Mouse (Mus musculus): ENCODE data around the gene 1700011L22Rik. TPM values are rescaled to one million over a fixed set of nuclear protein-coding genes. Genes with fewer than 3 reads are reported as not detected.

The 1700011L22Rik gene
- polyA plus RNA-seq, 1 experiment = not detected

DNA sequence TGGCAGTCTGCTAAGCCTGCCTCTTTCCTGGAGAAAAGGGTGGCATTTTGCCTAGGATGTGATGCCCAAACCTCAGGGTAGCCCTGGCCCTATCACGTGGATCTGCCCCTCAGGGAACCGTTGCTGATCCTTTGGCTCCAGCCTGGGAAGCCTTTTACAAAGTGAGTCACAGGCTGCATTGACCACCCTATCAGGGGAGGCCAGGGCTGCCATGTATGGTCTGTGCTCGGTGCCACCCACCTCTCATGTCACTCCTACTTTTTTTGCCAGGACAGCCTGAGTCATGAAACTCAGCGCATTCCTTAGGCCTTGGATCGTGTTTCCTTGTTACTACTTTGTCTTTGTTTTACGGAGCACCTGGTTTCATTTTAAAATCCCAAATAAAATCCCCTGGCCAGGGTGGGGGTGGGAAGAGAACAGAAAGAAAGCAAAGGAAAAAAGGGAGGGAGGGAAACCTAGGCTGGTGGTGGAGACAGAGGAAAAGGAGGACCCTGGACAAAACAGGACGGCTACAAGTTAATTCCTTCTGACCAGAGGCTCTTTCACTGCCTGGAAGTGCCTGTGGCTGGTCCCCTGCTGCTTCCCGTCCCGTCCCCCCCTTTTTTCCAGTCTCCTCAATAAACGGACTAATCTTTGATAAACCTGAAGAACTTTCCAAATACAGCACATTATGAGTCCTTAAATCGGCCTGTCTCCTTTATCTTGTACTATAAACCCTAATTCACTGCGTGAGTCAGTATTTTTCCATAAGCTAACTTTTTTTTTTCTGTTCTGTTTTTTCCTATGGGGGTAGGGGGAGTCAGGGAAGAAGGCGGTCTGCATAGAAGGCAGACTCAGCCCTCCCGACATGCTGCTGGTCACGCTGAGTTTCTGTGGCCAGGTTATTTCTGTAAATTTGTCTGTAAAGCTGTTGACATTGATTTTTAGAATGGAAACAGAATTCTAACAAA, 39.4 kb downstream of the 1700011L22Rik start:
- no peak overlapping the region for H3K4me3 ChIP-seq (replicated peaks; ENCODE audit: control insufficient read depth, low read depth, low read length)
- H3K27ac ChIP-seq (ENCODE audit: control insufficient read depth, insufficient read depth, low read depth, low read length, poor library complexity) = no peak overlapping the region
- no peak for TF ChIP-seq CTCF (IDR thresholded peaks at IDR 0.05; ENCODE audit: control insufficient read depth, insufficient read depth, low read length)
- no peak for TF ChIP-seq POLR2A (IDR thresholded peaks at IDR 0.05; ENCODE audit: borderline replicate concordance, control insufficient read depth, low read depth, low read length)
- H3K4me1 ChIP-seq (ENCODE audit: control insufficient read depth, insufficient read depth, low read length) = no peaks in the 10 kb centered on the region
- 57% methylated on average over 15 of the region's 15 CpGs for WGBS

DNA sequence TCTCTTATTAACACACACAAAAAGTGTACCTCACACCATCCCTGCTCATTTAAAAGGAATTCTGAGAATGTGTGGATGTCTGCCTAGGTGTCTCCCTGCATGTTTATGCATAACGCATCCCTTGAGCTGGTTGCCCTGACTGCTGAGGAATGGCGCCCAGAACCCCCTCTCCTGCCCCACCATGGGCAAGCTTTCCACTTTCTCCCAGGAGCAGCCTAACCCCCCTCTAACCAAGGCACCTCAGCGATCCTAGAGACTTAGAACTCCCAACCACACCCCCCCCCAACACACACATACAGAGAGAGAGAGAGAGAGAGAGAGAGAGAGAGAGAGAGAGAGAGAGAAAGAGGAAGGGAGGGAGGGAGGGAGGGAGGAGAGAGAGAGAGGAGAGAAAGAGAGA, 40.2 kb downstream of the 1700011L22Rik start:
- H3K4me3 ChIP-seq (replicated peaks; ENCODE audit: control insufficient read depth, low read depth, low read length) = no peak overlapping the region
- WGBS = 71% methylated on average over 3 of the region's 3 CpGs
- TF ChIP-seq POLR2A (IDR thresholded peaks at IDR 0.05; ENCODE audit: borderline replicate concordance, control insufficient read depth, low read depth, low read length) (no peak), CTCF (IDR thresholded peaks at IDR 0.05; ENCODE audit: control insufficient read depth, insufficient read depth, low read length) (no peak)
- no peaks in the 10 kb centered on the region for H3K4me1 ChIP-seq (ENCODE audit: control insufficient read depth, insufficient read depth, low read length)
- no peak overlapping the region for H3K27ac ChIP-seq (ENCODE audit: control insufficient read depth, insufficient read depth, low read depth, low read length, poor library complexity)

DNA sequence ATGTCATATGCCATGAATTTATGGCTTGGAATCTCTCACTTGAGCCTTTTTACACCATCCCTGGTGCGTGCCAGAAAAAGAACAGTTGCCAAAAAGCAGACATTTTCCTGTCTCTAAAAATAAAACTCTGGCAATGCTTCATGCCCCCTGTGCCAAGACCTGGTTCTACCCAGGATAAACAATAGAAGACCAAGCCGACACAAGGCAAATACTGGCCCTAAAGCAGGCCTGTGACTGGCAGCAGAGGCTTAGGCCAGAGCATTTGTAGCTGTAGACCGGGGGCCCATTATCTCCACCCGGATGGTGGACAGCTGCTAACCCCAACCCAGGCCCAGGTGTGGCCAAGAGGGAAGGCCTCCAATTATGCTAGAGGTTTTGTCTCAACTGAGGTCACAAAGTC, 41.5 kb downstream of the 1700011L22Rik start:
- Histone ChIP-seq H3K27ac (ENCODE audit: control insufficient read depth, insufficient read depth, low read depth, low read length, poor library complexity) (no peak overlapping the region), H3K4me3 (replicated peaks; ENCODE audit: control insufficient read depth, low read depth, low read length) (no peak overlapping the region), H3K4me1 (ENCODE audit: control insufficient read depth, insufficient read depth, low read length) (no peaks in the 10 kb centered on the region)
- no peak for TF ChIP-seq POLR2A (IDR thresholded peaks at IDR 0.05; ENCODE audit: borderline replicate concordance, control insufficient read depth, low read depth, low read length)
- no peak for TF ChIP-seq CTCF (IDR thresholded peaks at IDR 0.05; ENCODE audit: control insufficient read depth, insufficient read depth, low read length)
- WGBS = 60% methylated on average over 4 of the region's 4 CpGs

DNA sequence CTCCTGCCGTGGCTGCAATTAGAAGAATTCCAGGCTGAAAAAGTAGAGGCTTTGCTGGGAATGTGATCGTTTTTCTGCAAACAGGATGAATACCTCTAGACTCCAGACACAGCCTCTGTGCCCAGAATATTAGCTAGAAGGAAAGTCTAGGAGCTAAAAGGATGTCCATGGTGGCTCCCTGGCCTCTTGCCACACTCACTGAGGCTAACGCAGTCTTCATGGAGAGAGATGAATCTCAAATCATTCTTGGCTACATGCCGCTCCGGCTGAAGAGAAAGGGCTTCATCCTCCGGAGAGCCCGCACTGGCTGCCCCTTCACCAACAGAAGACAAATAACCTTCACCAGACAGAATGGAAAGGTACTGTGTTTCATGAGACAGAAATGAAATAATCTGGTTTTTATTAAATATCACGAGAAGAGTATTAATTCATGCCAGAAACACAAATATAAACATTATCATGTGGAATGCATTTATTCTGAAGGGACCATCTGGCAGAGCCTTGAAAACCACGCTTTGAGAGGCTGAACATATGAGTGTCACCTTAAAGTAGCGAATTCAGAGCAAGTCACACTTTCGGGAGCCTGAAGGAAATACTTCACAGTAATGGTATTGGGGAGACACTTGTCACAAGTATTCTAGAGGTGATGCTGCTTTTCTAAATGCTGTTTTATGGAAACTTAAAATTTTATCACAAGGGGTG, 46.8 kb downstream of the 1700011L22Rik start:
- TF ChIP-seq CTCF (IDR thresholded peaks at IDR 0.05; ENCODE audit: control insufficient read depth, insufficient read depth, low read length) (no peak), POLR2A (IDR thresholded peaks at IDR 0.05; ENCODE audit: borderline replicate concordance, control insufficient read depth, low read depth, low read length) (no peak)
- no peaks in the 10 kb centered on the region for H3K4me1 ChIP-seq (ENCODE audit: control insufficient read depth, insufficient read depth, low read length)
- H3K27ac ChIP-seq (ENCODE audit: control insufficient read depth, insufficient read depth, low read depth, low read length, poor library complexity) = no peak overlapping the region
- 84% methylated on average over 11 of the region's 11 CpGs for WGBS
- H3K4me3 ChIP-seq (replicated peaks; ENCODE audit: control insufficient read depth, low read depth, low read length) = no peak overlapping the region

GRCm38 (mm10) chr8:79198675-79199074, 49.7 kb downstream of the 1700011L22Rik start:
- Histone ChIP-seq H3K4me1 (ENCODE audit: control insufficient read depth, insufficient read depth, low read length) (no peaks in the 10 kb centered on the region), H3K27ac (ENCODE audit: control insufficient read depth, insufficient read depth, low read depth, low read length, poor library complexity) (no peak overlapping the region), H3K4me3 (replicated peaks; ENCODE audit: control insufficient read depth, low read depth, low read length) (no peak overlapping the region)
- TF ChIP-seq CTCF (IDR thresholded peaks at IDR 0.05; ENCODE audit: control insufficient read depth, insufficient read depth, low read length) (no peak), POLR2A (IDR thresholded peaks at IDR 0.05; ENCODE audit: borderline replicate concordance, control insufficient read depth, low read depth, low read length) (no peak)
- WGBS = 70% methylated on average over 3 of the region's 3 CpGs

GRCm38 (mm10) chr8:79196481-79196880, 51.9 kb downstream of the 1700011L22Rik start:
- H3K4me3 ChIP-seq (replicated peaks; ENCODE audit: control insufficient read depth, low read depth, low read length) = no peak overlapping the region
- H3K27ac ChIP-seq (ENCODE audit: control insufficient read depth, insufficient read depth, low read depth, low read length, poor library complexity) = no peak overlapping the region
- WGBS = 79% methylated on average over 4 of the region's 4 CpGs
- no peak for TF ChIP-seq CTCF (IDR thresholded peaks at IDR 0.05; ENCODE audit: control insufficient read depth, insufficient read depth, low read length)
- no peak for TF ChIP-seq POLR2A (IDR thresholded peaks at IDR 0.05; ENCODE audit: borderline replicate concordance, control insufficient read depth, low read depth, low read length)
- H3K4me1 ChIP-seq (ENCODE audit: control insufficient read depth, insufficient read depth, low read length) = no peaks in the 10 kb centered on the region

- Histone ChIP-seq H3K4me1 (ENCODE audit: control insufficient read depth, insufficient read depth, low read length) (no peaks in the 10 kb centered on the region), H3K27ac (ENCODE audit: control insufficient read depth, insufficient read depth, low read depth, low read length, poor library complexity) (no peak overlapping the region), H3K4me3 (replicated peaks; ENCODE audit: control insufficient read depth, low read depth, low read length) (no peak overlapping the region)
- 91% methylated on average over 10 of the region's 10 CpGs for WGBS
- TF ChIP-seq POLR2A (IDR thresholded peaks at IDR 0.05; ENCODE audit: borderline replicate concordance, control insufficient read depth, low read depth, low read length) (no peak), CTCF (IDR thresholded peaks at IDR 0.05; ENCODE audit: control insufficient read depth, insufficient read depth, low read length) (no peak)
These were observed 58.3 kb downstream of the 1700011L22Rik start for GRCm38 (mm10) chr8:79190071-79190470.

- TF ChIP-seq POLR2A (IDR thresholded peaks at IDR 0.05; ENCODE audit: borderline replicate concordance, control insufficient read depth, low read depth, low read length) = no peak
- TF ChIP-seq CTCF (IDR thresholded peaks at IDR 0.05; ENCODE audit: control insufficient read depth, insufficient read depth, low read length) = no peak
- Histone ChIP-seq H3K4me1 (ENCODE audit: control insufficient read depth, insufficient read depth, low read length) (no peaks in the 10 kb centered on the region), H3K27ac (ENCODE audit: control insufficient read depth, insufficient read depth, low read depth, low read length, poor library complexity) (no peak overlapping the region), H3K4me3 (replicated peaks; ENCODE audit: control insufficient read depth, low read depth, low read length) (no peak overlapping the region)
- WGBS = 88% methylated on average over 7 of the region's 7 CpGs
These were observed 62.9 kb downstream of the 1700011L22Rik start for GRCm38 (mm10) chr8:79185488-79185887.
